Mouse (Mus musculus): ENCODE data around the gene Ang2. TPM values are rescaled to one million over a fixed set of nuclear protein-coding genes. Genes with fewer than 3 reads are reported as not detected.
"Not testable (repeated sequence)": the region's sequence is repeated elsewhere in the genome, so short reads cannot be mapped to it uniquely, and the experiment has no call there.

The Ang2 gene
- polyA plus RNA-seq, 1 experiment, result 0.09 TPM

GRCm38 (mm10) chr14:51166068-51166467 lies 32.9 kb downstream of the Ang2 start:
- Histone ChIP-seq H3K36me3 (ENCODE audit: control insufficient read depth, insufficient read depth, low read length) (no peaks in the 10 kb centered on the region), H3K27me3 (ENCODE audit: control insufficient read depth, insufficient read depth, low read length) (no peaks in the 10 kb centered on the region), H3K4me3 (ENCODE audit: extremely low read depth, insufficient read depth, insufficient read length) (no peak overlapping the region), H3K4me1 (ENCODE audit: control insufficient read depth, insufficient read depth, insufficient read length) (peaks cover 15% of the 10 kb centered on the region), H3K27ac (ENCODE audit: insufficient read depth, low read length) (no peak overlapping the region)
- DNase-seq (ENCODE audit: low read depth in 1 of 2, low spot score in 2 of 2), result no peak
- TF ChIP-seq CTCF (IDR thresholded peaks at IDR 0.05; ENCODE audit: extremely low read depth, insufficient read depth, insufficient read length, insufficient replicate concordance) (no peak), POLR2A (IDR thresholded peaks at IDR 0.05; ENCODE audit: low read depth, low read length) (no peak)

- DNase-seq (ENCODE audit: low read depth in 1 of 2, low spot score in 2 of 2), result no peak
- 100% methylated on average over 1 of the region's 1 CpGs for WGBS
- TF ChIP-seq CTCF (IDR thresholded peaks at IDR 0.05; ENCODE audit: extremely low read depth, insufficient read depth, insufficient read length, insufficient replicate concordance) (no peak), POLR2A (IDR thresholded peaks at IDR 0.05; ENCODE audit: low read depth, low read length) (no peak)
- Histone ChIP-seq H3K4me3 (ENCODE audit: extremely low read depth, insufficient read depth, insufficient read length) (no peak overlapping the region), H3K4me1 (ENCODE audit: control insufficient read depth, insufficient read depth, insufficient read length) (peaks cover 15% of the 10 kb centered on the region), H3K27ac (ENCODE audit: insufficient read depth, low read length) (no peak overlapping the region), H3K27me3 (ENCODE audit: control insufficient read depth, insufficient read depth, low read length) (no peaks in the 10 kb centered on the region), H3K36me3 (ENCODE audit: control insufficient read depth, insufficient read depth, low read length) (no peaks in the 10 kb centered on the region)
Observed at GRCm38 (mm10) chr14:51165435-51165834, 33.5 kb downstream of the Ang2 start.

- H3K27me3 ChIP-seq (ENCODE audit: control insufficient read depth, insufficient read depth, low read length); H3K4me3 ChIP-seq (ENCODE audit: extremely low read depth, insufficient read depth, insufficient read length); H3K27ac ChIP-seq (ENCODE audit: insufficient read depth, low read length); DNase-seq (ENCODE audit: low read depth in 1 of 2, low spot score in 2 of 2); H3K36me3 ChIP-seq (ENCODE audit: control insufficient read depth, insufficient read depth, low read length): not testable (repeated sequence)
- WGBS, result 53% methylated on average over 6 of the region's 6 CpGs
- H3K4me1 ChIP-seq (ENCODE audit: control insufficient read depth, insufficient read depth, insufficient read length), result peaks cover 15% of the 10 kb centered on the region
Observed at GRCm38 (mm10) chr14:51163323-51163722, 35.6 kb downstream of the Ang2 start.

- H3K36me3 ChIP-seq (ENCODE audit: control insufficient read depth, insufficient read depth, low read length); H3K27me3 ChIP-seq (ENCODE audit: control insufficient read depth, insufficient read depth, low read length); DNase-seq (ENCODE audit: low read depth in 1 of 2, low spot score in 2 of 2); H3K4me3 ChIP-seq (ENCODE audit: extremely low read depth, insufficient read depth, insufficient read length); H3K27ac ChIP-seq (ENCODE audit: insufficient read depth, low read length): not testable (repeated sequence)
- peaks cover 19% of the 10 kb centered on the region for H3K4me1 ChIP-seq (ENCODE audit: control insufficient read depth, insufficient read depth, insufficient read length)
- WGBS, result 97% methylated on average over 3 of the region's 3 CpGs
Observed at GRCm38 (mm10) chr14:51161976-51162375, 37.0 kb downstream of the Ang2 start, which contains the start of gene Rnase2b. Gene Rnase2b (plus strand): TSS chr14:51162260.

- Histone ChIP-seq H3K4me3 (ENCODE audit: extremely low read depth, insufficient read depth, insufficient read length) (no peak overlapping the region), H3K27me3 (ENCODE audit: control insufficient read depth, insufficient read depth, low read length) (no peaks in the 10 kb centered on the region), H3K27ac (ENCODE audit: insufficient read depth, low read length) (no peak overlapping the region; the same call in 1 of the 2 replicates), H3K36me3 (ENCODE audit: control insufficient read depth, insufficient read depth, low read length) (no peaks in the 10 kb centered on the region), H3K4me1 (ENCODE audit: control insufficient read depth, insufficient read depth, insufficient read length) (peaks cover 5% of the 10 kb centered on the region; the same call in 1 of the 2 replicates)
- DNase-seq (ENCODE audit: low read depth in 1 of 2, low spot score in 2 of 2), result no peak
- TF ChIP-seq POLR2A (IDR thresholded peaks at IDR 0.05; ENCODE audit: low read depth, low read length) (no peak), CTCF (IDR thresholded peaks at IDR 0.05; ENCODE audit: extremely low read depth, insufficient read depth, insufficient read length, insufficient replicate concordance) (no peak)
- WGBS, result 72% methylated on average over 1 of the region's 1 CpGs
Observed at GRCm38 (mm10) chr14:51157072-51157471, 41.9 kb downstream of the Ang2 start.

- no peak for DNase-seq (ENCODE audit: low read depth in 1 of 2, low spot score in 2 of 2)
Observed at GRCm38 (mm10) chr14:51156736-51157068, 42.2 kb downstream of the Ang2 start.

GRCm38 (mm10) chr14:51156056-51156735 lies 42.8 kb downstream of the Ang2 start:
- H3K4me1 ChIP-seq (ENCODE audit: control insufficient read depth, insufficient read depth, insufficient read length), result peaks cover 5% of the 10 kb centered on the region; the same call in 1 of the 2 replicates
- TF ChIP-seq CTCF (IDR thresholded peaks at IDR 0.05; ENCODE audit: extremely low read depth, insufficient read depth, insufficient read length, insufficient replicate concordance) (no peak), POLR2A (IDR thresholded peaks at IDR 0.05; ENCODE audit: low read depth, low read length) (no peak)
- DNase-seq (ENCODE audit: low read depth in 1 of 2, low spot score in 2 of 2), result no peak
- H3K27me3 ChIP-seq (ENCODE audit: control insufficient read depth, insufficient read depth, low read length), result no peaks in the 10 kb centered on the region
- no peak overlapping the region for H3K27ac ChIP-seq (ENCODE audit: insufficient read depth, low read length)
- no peaks in the 10 kb centered on the region for H3K36me3 ChIP-seq (ENCODE audit: control insufficient read depth, insufficient read depth, low read length)
- 88% methylated on average over 5 of the region's 5 CpGs for WGBS
- no peak overlapping the region for H3K4me3 ChIP-seq (ENCODE audit: extremely low read depth, insufficient read depth, insufficient read length)

More at GRCm38 (mm10) chr14:51156736-51157068, 42.2 kb downstream of the Ang2 start:
- no peaks in the 10 kb centered on the region for H3K27me3 ChIP-seq (ENCODE audit: control insufficient read depth, insufficient read depth, low read length)
- 35% methylated on average over 4 of the region's 4 CpGs for WGBS
- no peak overlapping the region for H3K4me3 ChIP-seq (ENCODE audit: extremely low read depth, insufficient read depth, insufficient read length)
- no peak overlapping the region for H3K27ac ChIP-seq (ENCODE audit: insufficient read depth, low read length)
- no peaks in the 10 kb centered on the region for H3K36me3 ChIP-seq (ENCODE audit: control insufficient read depth, insufficient read depth, low read length)
- H3K4me1 ChIP-seq (ENCODE audit: control insufficient read depth, insufficient read depth, insufficient read length), result peaks cover 5% of the 10 kb centered on the region; the same call in 1 of the 2 replicates
- TF ChIP-seq CTCF (IDR thresholded peaks at IDR 0.05; ENCODE audit: extremely low read depth, insufficient read depth, insufficient read length, insufficient replicate concordance) (no peak), POLR2A (IDR thresholded peaks at IDR 0.05; ENCODE audit: low read depth, low read length) (no peak)

All from spleen, adult 2 months (tissue).